Mouse (Mus musculus): Measurements from ENCODE around the gene Olfr73. TPM values are rescaled to one million over a fixed set of nuclear protein-coding genes. Genes with fewer than 3 reads are reported as not detected.
"Not testable (repeated sequence)": the region's sequence is repeated elsewhere in the genome, so short reads cannot be mapped to it uniquely, and the experiment has no call there.

Olfr73 gene
- not detected for total RNA-seq (2021)
- long read RNA-seq, result 0 reads

- DNase-seq (ENCODE audit: low spot score in 2 of 2), result no peak
Observed at GRCm38 (mm10) chr2:88037599-88037998, at the start of gene Olfr73. Olfr73 (minus strand) TSS chr2:88037699.

- no peak for DNase-seq (ENCODE audit: low spot score in 2 of 2)
Observed at GRCm38 (mm10) chr2:88071730-88072129, 34.2 kb upstream of the Olfr73 start, which contains the start of gene Olfr1163. Olfr1163 (minus strand) TSS chr2:88071830.

- no peak for DNase-seq (ENCODE audit: low spot score in 2 of 2)
Observed at GRCm38 (mm10) chr2:88063587-88063986, 26.1 kb upstream of the Olfr73 start.

- DNase-seq (ENCODE audit: low spot score in 2 of 2), result no peak
Observed at GRCm38 (mm10) chr2:88051029-88051428, 13.5 kb upstream of the Olfr73 start, which contains the start of gene Olfr1162. Olfr1162 (minus strand) TSS chr2:88051129.

GRCm38 (mm10) chr2:88022474-88022873 is 15.0 kb downstream of the Olfr73 start, which contains the start of gene Olfr1161:
Olfr1161 (plus strand) TSS chr2:88022774.
- DNase-seq (ENCODE audit: low spot score in 2 of 2), result not testable (repeated sequence)

GRCm38 (mm10) chr2:88007515-88008318 is 29.8 kb downstream of the Olfr73 start, which contains the start of gene Olfr1160:
Olfr1160 (minus strand) TSS chr2:88008268.
- no peak for DNase-seq (ENCODE audit: low spot score in 2 of 2)

DNA sequence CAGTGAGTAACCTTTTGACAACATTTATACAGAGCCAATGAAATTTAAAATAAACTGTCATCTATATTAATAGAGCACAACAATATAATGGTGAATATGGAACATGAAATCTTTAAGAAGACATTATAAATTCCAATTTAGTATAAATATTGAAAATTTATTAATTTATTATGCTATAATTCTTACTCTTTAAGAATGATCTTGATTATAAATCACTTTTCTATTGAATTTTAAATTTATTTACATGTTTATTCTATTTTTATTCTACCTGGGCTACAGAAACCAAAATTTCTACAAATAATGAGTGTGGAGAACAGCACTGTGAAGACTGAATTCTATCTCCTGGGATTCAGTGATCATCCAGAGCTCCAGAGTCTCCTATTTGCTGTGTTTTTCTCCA is 47.7 kb downstream of the Olfr73 start, which contains the start of gene Olfr1158:
Olfr1158 (plus strand) TSS at position 301 of the 400 bp plus-strand sequence.
- DNase-seq (ENCODE audit: low spot score in 2 of 2), result no peak

Other genes starting within 250 kb of the Olfr73 start
- not detected for gene Olfr1143, start 237.1 kb downstream of the Olfr73 start, total RNA-seq (2021)
- gene Olfr1145, start 227.9 kb downstream of the Olfr73 start, total RNA-seq (2021), result not detected
- not detected for gene Olfr1148, start 207.2 kb downstream of the Olfr73 start, total RNA-seq (2021)
- not detected for gene Olfr1150-ps1, start 193.7 kb downstream of the Olfr73 start, total RNA-seq (2021)
- not detected for gene Olfr1151, start 181.8 kb downstream of the Olfr73 start, total RNA-seq (2021)
- gene Olfr1152, start 171.2 kb downstream of the Olfr73 start, total RNA-seq (2021), result under 1 TPM in 1 of 2 experiments, not detected in 1; 0.04 TPM
- not detected for gene Olfr1153, start 142.7 kb downstream of the Olfr73 start, total RNA-seq (2021)
- not detected for gene Olfr1154, start 132.5 kb downstream of the Olfr73 start, total RNA-seq (2021)
- gene Olfr1155, start 92.6 kb downstream of the Olfr73 start, total RNA-seq (2021), result not detected
- gene Olfr1156, start 84.6 kb downstream of the Olfr73 start, total RNA-seq (2021), result not detected
- not detected for gene Olfr1157, start 69.4 kb downstream of the Olfr73 start, total RNA-seq (2021)
- not detected for gene Olfr74, start 63.0 kb downstream of the Olfr73 start, total RNA-seq (2021)
- not detected for gene Olfr1158, start 47.6 kb downstream of the Olfr73 start, total RNA-seq (2021)
- not detected for gene Olfr1160, start 29.4 kb downstream of the Olfr73 start, total RNA-seq (2021)
- gene Olfr1161, start 14.9 kb downstream of the Olfr73 start, total RNA-seq (2021), result not detected
- not detected for gene Olfr1162, start 13.4 kb upstream of the Olfr73 start, total RNA-seq (2021)
- gene Olfr1163, start 34.1 kb upstream of the Olfr73 start, total RNA-seq (2021), result not detected
- gene Olfr1164, start 56.3 kb upstream of the Olfr73 start, total RNA-seq (2021), result not detected
- gene Olfr1166, start 90.6 kb upstream of the Olfr73 start, total RNA-seq (2021), result not detected
- not detected for gene Olfr1167, start 117.5 kb upstream of the Olfr73 start, total RNA-seq (2021)
- not detected for gene Olfr1168, start 144.2 kb upstream of the Olfr73 start, total RNA-seq (2021)
- gene Olfr1170, start 190.6 kb upstream of the Olfr73 start, total RNA-seq (2021), result not detected
- gene Olfr1173, start 242.2 kb upstream of the Olfr73 start, total RNA-seq (2021), result not detected

Measured in layer of hippocampus, postnatal 10 days (tissue).